Mouse (Mus musculus) leukemia stem cell, adult 10-12 weeks (primary cell): ENCODE results near the gene H2-M10.4. TPM values are rescaled to one million over a fixed set of nuclear protein-coding genes. Genes with fewer than 3 reads are reported as not detected.

Source experiments
- polyA plus RNA-seq: library from polyadenylated mRNA; stranded (reverse); fragments of >175 nt; gene quantifications from 2 replicates; pipeline ENCODE4 v1.2.3, GENCODE M21; 2012; ENCODE audit warnings: low replicate concordance

H2-M10.4 gene
- not detected in 2 replicates for polyA plus RNA-seq

DNA sequence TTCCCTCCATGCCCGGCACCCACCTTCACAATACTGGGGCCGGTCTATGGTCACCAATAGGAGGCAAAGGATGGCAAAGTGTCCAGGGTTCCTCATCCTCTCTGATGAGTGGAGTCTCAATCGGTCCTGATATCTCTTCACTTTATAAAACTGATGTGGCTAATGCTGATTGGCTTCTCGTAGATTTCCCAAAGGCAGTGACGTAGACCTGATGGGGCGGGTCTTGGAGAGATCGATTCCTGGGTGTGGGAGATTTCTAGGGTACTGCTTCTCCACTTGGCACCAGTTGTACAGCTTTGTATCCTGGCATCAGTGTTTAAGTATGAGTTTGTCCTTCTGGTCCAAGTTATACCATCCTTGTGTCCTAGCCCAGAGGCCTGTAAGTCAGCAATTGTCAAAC is at the start of gene H2-M10.4:
Gene H2-M10.4, minus strand, starts transcription at position 101 of the 400 bp plus-strand sequence.

Other genes with a start within 250 kb of the H2-M10.4 start
- 59.6 and 98.6 TPM in 2 replicates for gene Rpp21, start 204.3 kb downstream of the H2-M10.4 start, polyA plus RNA-seq
- 10.4 and 12.7 TPM in 2 replicates for gene Trim39, start 190.1 kb downstream of the H2-M10.4 start, polyA plus RNA-seq
- not detected in 2 replicates for gene H2-M10.2, start 175.8 kb downstream of the H2-M10.4 start, polyA plus RNA-seq
- not detected in 2 replicates for gene H2-M10.1, start 136.2 kb downstream of the H2-M10.4 start, polyA plus RNA-seq
- gene H2-M10.3, start 93.9 kb downstream of the H2-M10.4 start, polyA plus RNA-seq: not detected in 2 replicates
- not detected in 2 replicates for gene H2-M11, start 84.7 kb upstream of the H2-M10.4 start, polyA plus RNA-seq
- gene H2-M9, start 180.3 kb upstream of the H2-M10.4 start, polyA plus RNA-seq: not detected in 2 replicates
- gene H2-M1, start 209.9 kb upstream of the H2-M10.4 start, polyA plus RNA-seq: not detected in 2 replicates